Mouse (Mus musculus) spleen, adult 2 months (tissue): Measurements from ENCODE around the gene Map3k12.

Source experiments
- CTCF ChIP-seq: fragments of 200-500 bp; IDR thresholded peaks from 2 replicates; pipeline ENCODE4 v1.5.1; 2011; ENCODE audit warnings: mild to moderate bottlenecking, inconsistent platforms; ENCODE audit not compliant: insufficient read depth, insufficient read length, insufficient replicate concordance; ENCODE audit errors: extremely low read depth
- POLR2A ChIP-seq: fragments of 200-500 bp; IDR thresholded peaks from 2 replicates; pipeline ENCODE4 v1.6.1; 2011; ENCODE audit warnings: low read depth, low read length, inconsistent platforms

DNA sequence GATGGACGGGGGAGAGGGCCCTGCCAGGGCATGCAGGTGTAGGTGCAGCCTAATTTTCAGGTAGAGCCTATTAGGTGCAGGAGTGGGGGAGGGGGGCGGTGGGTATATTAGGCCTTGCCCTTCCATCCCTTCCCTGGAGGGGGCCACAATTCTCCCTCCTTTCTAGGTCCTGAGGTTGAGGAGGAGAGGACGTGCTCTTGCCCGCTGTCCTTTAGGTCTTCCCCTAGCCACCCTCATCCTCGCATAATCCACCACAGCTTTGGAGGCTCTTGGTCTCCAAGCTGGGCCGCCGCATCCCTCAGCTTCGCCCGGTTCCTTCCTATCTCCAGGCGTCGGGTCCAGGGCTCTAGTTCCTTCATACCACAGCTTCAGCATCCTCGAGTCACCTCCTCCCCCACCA, 571 bp downstream of the Map3k12 start:
- TF ChIP-seq CTCF (no peak), POLR2A (no peak)
